Mouse (Mus musculus) left cerebral cortex, adult 9 months (tissue): ENCODE data around the gene Slc22a12.

Experiments
- DNase-seq, 2 experiments: peaks; one replicate each; pipeline ENCODE4 v3.0.0; 2022; ENCODE audit warnings: low spot score in 2 of 2

The Slc22a12 gene

GRCm38 (mm10) chr19:6516153-6516552 lies 26.7 kb downstream of the Slc22a12 start:
- no peak for DNase-seq

- DNase-seq: no peak
Observed at GRCm38 (mm10) chr19:6515448-6515847, 27.4 kb downstream of the Slc22a12 start.

- no peak for DNase-seq
Observed at GRCm38 (mm10) chr19:6514940-6515339, 27.9 kb downstream of the Slc22a12 start.

- no peak for DNase-seq
Observed at GRCm38 (mm10) chr19:6513389-6514139, 29.3 kb downstream of the Slc22a12 start.

GRCm38 (mm10) chr19:6510546-6510945 lies 32.3 kb downstream of the Slc22a12 start:
- DNase-seq: no peak

GRCm38 (mm10) chr19:6509881-6510280 lies 33.0 kb downstream of the Slc22a12 start:
- no peak for DNase-seq

GRCm38 (mm10) chr19:6507393-6507792 lies 35.4 kb downstream of the Slc22a12 start:
- DNase-seq: peak in 1 of 2 experiments; percentile 68

- DNase-seq: no peak
Observed at GRCm38 (mm10) chr19:6504656-6505045, 38.2 kb downstream of the Slc22a12 start.

GRCm38 (mm10) chr19:6503926-6504655 lies 38.7 kb downstream of the Slc22a12 start:
- DNase-seq: peak in 1 of 2 experiments; percentile 77

GRCm38 (mm10) chr19:6502543-6503319 lies 40.1 kb downstream of the Slc22a12 start:
- peak in 1 of 2 experiments; percentile 73 for DNase-seq

GRCm38 (mm10) chr19:6502035-6502541 lies 40.7 kb downstream of the Slc22a12 start:
- DNase-seq: peak in 1 of 2 experiments; percentile 79

GRCm38 (mm10) chr19:6500636-6501025 lies 42.2 kb downstream of the Slc22a12 start:
- no peak for DNase-seq

GRCm38 (mm10) chr19:6499860-6500635 lies 42.8 kb downstream of the Slc22a12 start:
- no peak for DNase-seq

- DNase-seq: no peak
Observed at GRCm38 (mm10) chr19:6498350-6499131, 44.3 kb downstream of the Slc22a12 start.

- no peak for DNase-seq
Observed at GRCm38 (mm10) chr19:6497803-6498202, 45.0 kb downstream of the Slc22a12 start.

- peak in 1 of 2 experiments; percentile 70 for DNase-seq
Observed at GRCm38 (mm10) chr19:6497150-6497801, 45.6 kb downstream of the Slc22a12 start.

- DNase-seq: no peak
Observed at GRCm38 (mm10) chr19:6496462-6497149, 46.2 kb downstream of the Slc22a12 start.

GRCm38 (mm10) chr19:6495714-6496113 lies 47.1 kb downstream of the Slc22a12 start:
- no peak for DNase-seq

- no peak for DNase-seq
Observed at GRCm38 (mm10) chr19:6494504-6495170, 48.2 kb downstream of the Slc22a12 start.
